In the genomic region with DNA sequence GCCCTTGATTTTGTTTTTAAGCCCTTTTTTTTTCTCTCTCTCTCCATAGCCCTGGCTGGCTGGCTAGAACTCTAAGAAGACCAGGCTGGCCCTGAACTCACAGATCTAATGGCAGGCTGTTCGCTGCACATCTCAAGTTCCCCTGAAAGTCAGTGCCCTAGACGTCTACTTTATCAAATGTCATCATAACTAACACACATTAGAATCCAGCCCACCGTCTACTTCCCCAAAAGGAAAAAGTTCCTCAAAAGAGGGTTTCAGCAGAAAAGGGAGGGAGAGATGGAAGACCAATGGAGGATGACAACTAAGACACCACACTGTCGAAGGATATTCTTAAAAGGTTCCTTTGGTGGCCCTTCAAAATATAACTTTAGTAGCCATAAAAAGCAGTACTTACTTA, we compare ENCODE assay signal across 21 mouse cellular contexts. TPM values are rescaled to one million over a fixed set of nuclear protein-coding genes. Genes with fewer than 3 reads are reported as not detected.
DNase-seq lines count a peak whose midpoint lies in the region; ATAC-seq and TF ChIP-seq lines count a peak whose summit lies in the region.
"Had no signal": no experiment of that assay in that cellular context is flagged by ENCODE, and none has a peak within 500 bp of the region (broad histone marks: within the 10 kb centered on the region; RNA-seq: fewer than 3 reads in every experiment).

No protein-coding gene starts in this region.

- WGBS in embryonic facial prominence, embryonic 12.5 days: 84% methylated on average over 4 of the region's 4 CpGs
- 90% methylated on average over 4 of the region's 4 CpGs for WGBS in embryonic facial prominence, embryonic 10.5 days
- WGBS in intestine, embryonic 14.5 days: 80% methylated on average over 4 of the region's 4 CpGs
- 75% methylated on average over 4 of the region's 4 CpGs for WGBS in intestine, postnatal 0 days
- WGBS in midbrain, embryonic 11.5 days: 92% methylated on average over 4 of the region's 4 CpGs

- H3K4me2 ChIP-seq in embryonic facial prominence, embryonic 12.5 days (replicated peaks): no peak overlapping the region
- H3K4me2 ChIP-seq in intestine, embryonic 14.5 days (ENCODE audit: low read length): no peak overlapping the region
- H3K4me2 ChIP-seq in intestine, postnatal 0 days (replicated peaks; ENCODE audit: low read depth): no peak overlapping the region
- H3K4me2 ChIP-seq in midbrain, embryonic 11.5 days: no peak overlapping the region
- H3K4me2 ChIP-seq: embryonic facial prominence, embryonic 13.5 days; hindbrain, embryonic 12.5 days; lung, embryonic 14.5 days; midbrain, embryonic 12.5 days; neural tube, embryonic 12.5 days had no signal

- 0 out of 2 replicates have a peak overlapping the region, but pooled peaks have one; percentile 50 for H3K27ac ChIP-seq in embryonic facial prominence, embryonic 12.5 days
- H3K27ac ChIP-seq in embryonic facial prominence, embryonic 10.5 days (replicated peaks): no peak overlapping the region
- peak overlapping the region; percentile 16 for H3K27ac ChIP-seq in intestine, embryonic 14.5 days (ENCODE audit: low read depth)
- H3K27ac ChIP-seq in intestine, postnatal 0 days (ENCODE audit: low read depth, low read length): no peak overlapping the region
- no peak overlapping the region for H3K27ac ChIP-seq in MEL (ENCODE audit: control insufficient read depth, low read depth, low read length)
- no peak overlapping the region for H3K27ac ChIP-seq in midbrain, embryonic 11.5 days (ENCODE audit: low read depth, low read length)
- H3K27ac ChIP-seq: hindbrain, embryonic 12.5 days; midbrain, embryonic 12.5 days; neural tube, embryonic 12.5 days had no signal

- DNase-seq in embryonic facial prominence, embryonic 10.5 days (ENCODE audit: low spot score): no peak
- DNase-seq in intestine, embryonic 14.5 days (ENCODE audit: low spot score): no peak
- DNase-seq in MEL (ENCODE audit: low read depth, low spot score): peak; percentile 68
- DNase-seq in midbrain, embryonic 11.5 days (ENCODE audit: low spot score, missing footprints): no peak
- DNase-seq: cerebellum, adult 9-10 months; forebrain, postnatal 0 days; heart, postnatal 14 days; kidney, adult 9 months; lung, embryonic 14.5 days; lung, postnatal 36 days; right cerebral cortex, postnatal 4 days; thymus, postnatal 25 days had no signal

- no peak for TF ChIP-seq POLR2A in MEL (IDR thresholded peaks at IDR 0.05; ENCODE audit: control insufficient read depth in 1 of 2, insufficient read depth in 1 of 2, low read depth in 1 of 2, low read length in 2 of 2, poor library complexity in 1 of 2)

- H3K4me1 ChIP-seq in embryonic facial prominence, embryonic 12.5 days: peaks cover 14% of the 10 kb centered on the region; the same call in 1 of the 2 replicates
- peaks cover 13% of the 10 kb centered on the region for H3K4me1 ChIP-seq in embryonic facial prominence, embryonic 10.5 days
- 0 out of 2 replicates have a peak, but pooled peaks cover 8% of the 10 kb centered on the region for H3K4me1 ChIP-seq in intestine, embryonic 14.5 days (replicated peaks; ENCODE audit: control insufficient read depth, insufficient read depth, low read length)
- peaks cover 13% of the 10 kb centered on the region for H3K4me1 ChIP-seq in intestine, postnatal 0 days (replicated peaks; ENCODE audit: control insufficient read depth, insufficient read depth, low read length)
- H3K4me1 ChIP-seq in MEL (ENCODE audit: control insufficient read depth in 1 of 2, insufficient read depth in 2 of 2, low read length in 2 of 2): peaks cover 10 to 16% of the 10 kb centered on the region in 2 experiments
- H3K4me1 ChIP-seq in midbrain, embryonic 11.5 days (ENCODE audit: control insufficient read depth, insufficient read depth, low read length): peaks cover 2% of the 10 kb centered on the region; the same call in 1 of the 2 replicates

- no peaks in the 10 kb centered on the region for H3K9me3 ChIP-seq in embryonic facial prominence, embryonic 12.5 days
- H3K9me3 ChIP-seq in embryonic facial prominence, embryonic 10.5 days: no peaks in the 10 kb centered on the region
- no peaks in the 10 kb centered on the region for H3K9me3 ChIP-seq in intestine, embryonic 14.5 days (ENCODE audit: control insufficient read depth, low read length)
- H3K9me3 ChIP-seq in intestine, postnatal 0 days (ENCODE audit: control insufficient read depth): no peaks in the 10 kb centered on the region
- H3K9me3 ChIP-seq in MEL (replicated peaks; ENCODE audit: insufficient read depth, low read length): no peaks in the 10 kb centered on the region
- no peaks in the 10 kb centered on the region for H3K9me3 ChIP-seq in midbrain, embryonic 11.5 days (ENCODE audit: control insufficient read depth, low read length)
- H3K9me3 ChIP-seq: embryonic facial prominence, embryonic 13.5 days; hindbrain, embryonic 12.5 days; midbrain, embryonic 12.5 days; neural tube, embryonic 12.5 days had no signal

- TF ChIP-seq CTCF in intestine, postnatal 0 days (IDR thresholded peaks at IDR 0.05; ENCODE audit: low read depth): no peak
- TF ChIP-seq CTCF in MEL (IDR thresholded peaks at IDR 0.05 in 2 of 3, conservative IDR thresholded peaks at IDR 0.05 in 1 of 3; ENCODE audit: control insufficient read depth in 1 of 3, insufficient read depth in 1 of 3, low read depth in 2 of 3, low read length in 3 of 3, poor library complexity in 1 of 3, severe bottlenecking in 1 of 3): no peak

- no peak overlapping the region for H3K4me3 ChIP-seq in embryonic facial prominence, embryonic 12.5 days
- H3K4me3 ChIP-seq in embryonic facial prominence, embryonic 10.5 days: no peak overlapping the region
- no peak overlapping the region for H3K4me3 ChIP-seq in intestine, embryonic 14.5 days (ENCODE audit: low read depth, low read length)
- no peak overlapping the region for H3K4me3 ChIP-seq in intestine, postnatal 0 days (ENCODE audit: low read depth, low read length)
- H3K4me3 ChIP-seq in MEL (ENCODE audit: control insufficient read depth in 1 of 2, insufficient read depth in 1 of 2, low read depth in 2 of 2, low read length in 2 of 2): no peak overlapping the region
- no peak overlapping the region for H3K4me3 ChIP-seq in midbrain, embryonic 11.5 days (ENCODE audit: low read depth, low read length)
- H3K4me3 ChIP-seq: embryonic facial prominence, embryonic 13.5 days; hindbrain, embryonic 12.5 days; midbrain, embryonic 12.5 days; neural tube, embryonic 12.5 days had no signal

- peaks cover 24% of the 10 kb centered on the region for H3K79me2 ChIP-seq in MEL (ENCODE audit: control insufficient read depth, insufficient read depth, low read length, poor library complexity)

- ATAC-seq in embryonic facial prominence, embryonic 12.5 days (ENCODE audit: insufficient number of reproducible peaks, insufficient read depth, low FRiP score, low TSS enrichment): no peak
- no peak for ATAC-seq in intestine, embryonic 14.5 days (replicated peaks; ENCODE audit: low FRiP score, low TSS enrichment, low read depth)
- no peak for ATAC-seq in intestine, postnatal 0 days
- ATAC-seq in megakaryocyte, adult 5-6 weeks (ENCODE audit: poor library complexity, severe bottlenecking): peak; percentile 45
- ATAC-seq in midbrain, embryonic 11.5 days (ENCODE audit: low FRiP score): no peak
- ATAC-seq: CD4-positive, CD25-positive, alpha-beta regulatory T cell, adult 4 months; forebrain, postnatal 0 days; inflammation-experienced regulatory T-cells, adult 6 months had no signal

- no peaks in the 10 kb centered on the region for H3K27me3 ChIP-seq in embryonic facial prominence, embryonic 12.5 days
- no peaks in the 10 kb centered on the region for H3K27me3 ChIP-seq in embryonic facial prominence, embryonic 10.5 days (replicated peaks; ENCODE audit: low read depth, poor library complexity, severe bottlenecking)
- H3K27me3 ChIP-seq in intestine, embryonic 14.5 days (replicated peaks; ENCODE audit: control insufficient read depth, insufficient read depth, low read length): no peaks in the 10 kb centered on the region
- no peaks in the 10 kb centered on the region for H3K27me3 ChIP-seq in intestine, postnatal 0 days (replicated peaks; ENCODE audit: control insufficient read depth, insufficient read depth, low read length)
- no peaks in the 10 kb centered on the region for H3K27me3 ChIP-seq in MEL (ENCODE audit: control insufficient read depth in 1 of 2, insufficient read depth in 2 of 2, low read length in 2 of 2)
- H3K27me3 ChIP-seq in midbrain, embryonic 11.5 days (ENCODE audit: control insufficient read depth, insufficient read depth, low read length): no peaks in the 10 kb centered on the region
- H3K27me3 ChIP-seq: embryonic facial prominence, embryonic 13.5 days; hindbrain, embryonic 12.5 days; midbrain, embryonic 12.5 days; neural tube, embryonic 12.5 days had no signal

- TF ChIP-seq RAD21 in MEL (IDR thresholded peaks at IDR 0.05; ENCODE audit: low read depth, low read length): no peak

- H3K36me3 ChIP-seq in embryonic facial prominence, embryonic 12.5 days: 0 out of 2 replicates have a peak, but pooled peaks cover 3% of the 10 kb centered on the region
- peaks cover 62% of the 10 kb centered on the region for H3K36me3 ChIP-seq in embryonic facial prominence, embryonic 10.5 days (replicated peaks)
- H3K36me3 ChIP-seq in intestine, embryonic 14.5 days (ENCODE audit: control insufficient read depth, insufficient read depth, low read length): peaks cover 28% of the 10 kb centered on the region; the same call in 1 of the 2 replicates
- no peaks in the 10 kb centered on the region; the same call in 1 of the 2 replicates for H3K36me3 ChIP-seq in intestine, postnatal 0 days (ENCODE audit: control insufficient read depth, insufficient read depth)
- peaks cover 4 to 40% of the 10 kb centered on the region in 2 experiments; a peak in 3 of 4 replicates for H3K36me3 ChIP-seq in MEL (ENCODE audit: control insufficient read depth in 1 of 2, insufficient read depth in 2 of 2, low read length in 2 of 2)
- no peaks in the 10 kb centered on the region; the same call in 1 of the 2 replicates for H3K36me3 ChIP-seq in midbrain, embryonic 11.5 days (ENCODE audit: control insufficient read depth, insufficient read depth, low read length)
- H3K36me3 ChIP-seq: hindbrain, embryonic 12.5 days; midbrain, embryonic 12.5 days; neural tube, embryonic 12.5 days had no signal

- TF ChIP-seq EP300 in MEL (IDR thresholded peaks at IDR 0.05; ENCODE audit: low read depth in 1 of 2, low read length in 2 of 2): peak in 1 of 2 experiments; percentile 15; a peak in 1 of 4 replicates

- no peak overlapping the region for H3K9ac ChIP-seq in embryonic facial prominence, embryonic 12.5 days
- no peak overlapping the region for H3K9ac ChIP-seq in intestine, embryonic 14.5 days (ENCODE audit: low read length)
- H3K9ac ChIP-seq in intestine, postnatal 0 days (ENCODE audit: low read depth, low read length): no peak overlapping the region
- H3K9ac ChIP-seq in MEL (ENCODE audit: control insufficient read depth, low read depth, low read length, poor library complexity, severe bottlenecking): no peak overlapping the region
- no peak overlapping the region for H3K9ac ChIP-seq in midbrain, embryonic 11.5 days (ENCODE audit: low read length)
- H3K9ac ChIP-seq: embryonic facial prominence, embryonic 13.5 days; forebrain, postnatal 0 days; hindbrain, embryonic 12.5 days; lung, embryonic 14.5 days; midbrain, embryonic 12.5 days; neural tube, embryonic 12.5 days had no signal

RNA-seq across cellular contexts. Expression of gene Chd2, which starts 14.4 kb away (rescaled TPM):
- polyA plus RNA-seq in embryonic facial prominence, embryonic 12.5 days (2016; fragmentation: Nextera tagmentation; extraction: Ambion mirVana): 57.9 and 65.0 TPM in 2 replicates
- polyA plus RNA-seq in embryonic facial prominence, embryonic 10.5 days (2016; fragmentation: Nextera tagmentation; extraction: Ambion mirVana): 49.2 and 54.8 TPM in 2 replicates
- 50.5 and 68.2 TPM in 2 replicates for polyA plus RNA-seq in intestine, embryonic 14.5 days (2014; fragmentation: Nextera tagmentation; extraction: Ambion mirVana)
- 19.3 and 25.4 TPM in 2 replicates for polyA plus RNA-seq in intestine, postnatal 0 days (2015; fragmentation: Nextera tagmentation; extraction: Ambion mirVana)
- 9.9 and 16.9 TPM in 2 replicates for total RNA-seq in MEL (2012; rRNA removed)
- polyA plus RNA-seq in MEL (2012; ENCODE audit: insufficient read depth in 1 of 2, insufficient read length in 2 of 2, low read depth in 1 of 2, low replicate concordance in 2 of 2, missing spikeins in 1 of 2): 100 to 1,000 TPM in 1 of 2 experiments, 10 to 100 TPM in 1; 21.4 to 275 TPM
- total RNA-seq in megakaryocyte, adult 5-6 weeks (2015): 51.4 and 54.4 TPM in 2 replicates
- 88.6 and 119 TPM in 2 replicates for total RNA-seq in megakaryocyte, adult 5-6 weeks (2017)
- polyA plus RNA-seq in midbrain, embryonic 11.5 days (2014; fragmentation: Nextera tagmentation; extraction: Ambion mirVana): 41.7 and 42.6 TPM in 2 replicates

Comparison
In these comparisons a context has a peak if more than half of its experiments do, and no peak if none do; other contexts are left out.
1. H3K27ac ChIP-seq: peak in embryonic facial prominence, embryonic 12.5 days (single experiment) and intestine, embryonic 14.5 days (single experiment); none in embryonic facial prominence, embryonic 10.5 days (single experiment), intestine, postnatal 0 days (single experiment), MEL (single experiment) and midbrain, embryonic 11.5 days (single experiment).